Mouse (Mus musculus) cerebellum, adult 2 months (tissue): ENCODE measurements around the gene Uvrag.

ENCODE experiments used
- CTCF ChIP-seq: fragments of 200-500 bp; IDR thresholded peaks from 2 replicates; pipeline ENCODE4 v1.5.1; 2011; ENCODE audit warnings: low read depth, mild to moderate bottlenecking, control low read depth, low read length, moderate library complexity, borderline replicate concordance; ENCODE audit not compliant: insufficient read depth
- POLR2A ChIP-seq: fragments of 200-500 bp; IDR thresholded peaks from 2 replicates; pipeline ENCODE4 v1.6.1; 2011; ENCODE audit warnings: low read length, control low read depth, borderline replicate concordance; ENCODE audit not compliant: insufficient read depth

- TF ChIP-seq CTCF (no peak), POLR2A (no peak)
Observed at GRCm38 (mm10) chr7:98912953-98913360, 228.0 kb downstream of the Uvrag start.
